Mouse (Mus musculus): ENCODE data around the gene 9130019O22Rik.

- TF ChIP-seq GATA1 (IDR thresholded peaks at IDR 0.05; ENCODE audit: borderline replicate concordance, low read length) (no peak), FLI1 (IDR thresholded peaks at IDR 0.05; ENCODE audit: low read length) (no peak)
Measured at GRCm38 (mm10) chr7:127363475-127363921, 23.5 kb downstream of the 9130019O22Rik start.

Measured in megakaryocyte, embryonic 14.5 days (primary cell).